Mouse (Mus musculus) forebrain, postnatal 0 days (tissue): ENCODE measurements around the gene Pip4k2c. TPM values are rescaled to one million over a fixed set of nuclear protein-coding genes. Genes with fewer than 3 reads are reported as not detected.
A peak's percentile ranks its signal among the peaks of the same experiment; 100 is the strongest.

ENCODE experiments used
- ATAC-seq: fragments of 200-750 bp; cut with Nextera tagmentation; 2 replicates; pipeline ENCODE4 v1.8.0; 2017; ENCODE audit warnings: mild to moderate bottlenecking, moderate library complexity
- DNase-seq: peaks from one replicate; pipeline ENCODE4 v3.0.0-alpha.2; 2015
- H3K27ac ChIP-seq: fragments of 300-500 bp; sonication (generic); 2 replicates; pipeline ENCODE4 v1.5.1; 2014; ENCODE audit warnings: low read depth, mild to moderate bottlenecking, antibody characterized with exemption, low read length, moderate library complexity, mixed read lengths
- H3K27me3 ChIP-seq: fragments of 300-500 bp; sonication (generic); 2 replicates; pipeline ENCODE4 v1.6.1; 2014; ENCODE audit warnings: mild to moderate bottlenecking, low read length, mixed read lengths; ENCODE audit not compliant: insufficient read depth
- H3K36me3 ChIP-seq: fragments of 300-500 bp; sonication (generic); 2 replicates; pipeline ENCODE4 v1.6.1; 2014; ENCODE audit warnings: mild to moderate bottlenecking, moderate library complexity; ENCODE audit not compliant: insufficient read depth
- H3K4me1 ChIP-seq: fragments of 300-500 bp; sonication (generic); 2 replicates; pipeline ENCODE4 v1.6.1; 2014; ENCODE audit warnings: antibody characterized with exemption; ENCODE audit not compliant: insufficient read depth
- H3K4me2 ChIP-seq: fragments of 300-500 bp; sonication (generic); 2 replicates; pipeline ENCODE4 v1.6.1; 2014; ENCODE audit warnings: low read depth, mild to moderate bottlenecking, moderate library complexity
- H3K4me3 ChIP-seq: fragments of 300-500 bp; sonication (generic); 2 replicates; pipeline ENCODE4 v1.5.1; 2014; ENCODE audit warnings: low read depth, low read length, mixed read lengths
- H3K9ac ChIP-seq: fragments of 300-500 bp; sonication (generic); 2 replicates; pipeline ENCODE4 v1.6.1; 2014; ENCODE audit warnings: mild to moderate bottlenecking
- H3K9me3 ChIP-seq: fragments of 300-500 bp; sonication (generic); 2 replicates; pipeline ENCODE4 v1.6.1; 2016; ENCODE audit warnings: low read length
- CTCF ChIP-seq: sonication (generic); IDR thresholded peaks from 2 replicates; pipeline ENCODE4 v1.5.1; 2016; ENCODE audit warnings: antibody characterized with exemption, control low read depth, low read depth
- WGBS: fragments of 180-500 bp; shearing (Covaris S2); extraction: QIAGEN DNeasy Blood & Tissue Kit; methylation state at CpG from one replicate; pipeline ENCODE4 v1.1.7; 2014; 5-methylcytosine and 5-hydroxymethylcytosine counted together
- polyA plus RNA-seq: library from polyadenylated mRNA; unstranded; fragments of >200 nt; fragmentation: Nextera tagmentation; extraction: Ambion mirVana; gene quantifications from 2 replicates; pipeline ENCODE4 v1.2.1, GENCODE M21; 2015
- total RNA-seq: library from RNA; depleted of rRNA; stranded (reverse); fragments of >200 nt; gene quantifications from 2 replicates; pipeline ENCODE4 v1.2.3, GENCODE M21; 2014

Gene Pip4k2c
- total and polyA plus RNA-seq, 2 experiments from 2014 or later: 20.1 to 23.3 TPM

GRCm38 (mm10) chr10:127209928-127210570, 1.3 kb downstream of the Pip4k2c start:
- Histone ChIP-seq H3K4me3 (peak overlapping the region; percentile 77; the same call in 1 of the 2 replicates), H3K36me3 (peaks cover 22% of the 10 kb centered on the region), H3K4me1 (peaks cover 12% of the 10 kb centered on the region), H3K9ac (no peak overlapping the region; the same call in 1 of the 2 replicates), H3K27me3 (no peaks in the 10 kb centered on the region), H3K4me2 (peak overlapping the region; percentile 93), H3K27ac (no peak overlapping the region), H3K9me3 (no peaks in the 10 kb centered on the region)
- TF ChIP-seq CTCF: no peak
- 83% methylated on average over 13 of the region's 13 CpGs for WGBS
- DNase-seq (no peak), ATAC-seq (no peak)

GRCm38 (mm10) chr10:127208921-127209320, 2.5 kb downstream of the Pip4k2c start:
- no peak for TF ChIP-seq CTCF
- H3K27me3 ChIP-seq: no peaks in the 10 kb centered on the region
- H3K9ac ChIP-seq: no peak overlapping the region
- H3K4me1 ChIP-seq: peaks cover 12% of the 10 kb centered on the region
- peaks cover 30% of the 10 kb centered on the region for H3K36me3 ChIP-seq
- no peaks in the 10 kb centered on the region for H3K9me3 ChIP-seq
- ATAC-seq (no peak), DNase-seq (no peak)
- H3K27ac ChIP-seq: no peak overlapping the region
- H3K4me3 ChIP-seq: no peak overlapping the region
- H3K4me2 ChIP-seq: no peak overlapping the region
- WGBS: 76% methylated on average over 4 of the region's 4 CpGs

GRCm38 (mm10) chr10:127205373-127205772, 6.0 kb downstream of the Pip4k2c start:
- DNase-seq: no peak
- Histone ChIP-seq H3K9ac (no peak overlapping the region), H3K4me1 (peaks cover 6% of the 10 kb centered on the region), H3K27ac (no peak overlapping the region), H3K9me3 (no peaks in the 10 kb centered on the region), H3K36me3 (peaks cover 47% of the 10 kb centered on the region), H3K4me2 (no peak overlapping the region), H3K4me3 (no peak overlapping the region), H3K27me3 (no peaks in the 10 kb centered on the region)
- WGBS: 94% methylated on average over 10 of the region's 10 CpGs
- ATAC-seq: no peak
- no peak for TF ChIP-seq CTCF

GRCm38 (mm10) chr10:127204589-127204988, 6.8 kb downstream of the Pip4k2c start:
- no peak for DNase-seq
- WGBS: 92% methylated on average over 5 of the region's 5 CpGs
- Histone ChIP-seq H3K9me3 (no peaks in the 10 kb centered on the region), H3K27ac (no peak overlapping the region), H3K36me3 (peaks cover 54% of the 10 kb centered on the region), H3K4me1 (no peaks in the 10 kb centered on the region), H3K4me3 (no peak overlapping the region), H3K9ac (no peak overlapping the region), H3K27me3 (no peaks in the 10 kb centered on the region), H3K4me2 (no peak overlapping the region)
- no peak for TF ChIP-seq CTCF
- ATAC-seq: no peak

- no peak overlapping the region for H3K4me2 ChIP-seq
- no peak overlapping the region for H3K27ac ChIP-seq
- no peak for TF ChIP-seq CTCF
- ATAC-seq (no peak), DNase-seq (no peak)
- no peaks in the 10 kb centered on the region for H3K4me1 ChIP-seq
- H3K36me3 ChIP-seq: peaks cover 69% of the 10 kb centered on the region
- H3K9me3 ChIP-seq: no peaks in the 10 kb centered on the region
- H3K4me3 ChIP-seq: no peak overlapping the region
- no peak overlapping the region for H3K9ac ChIP-seq
- 93% methylated on average over 3 of the region's 3 CpGs for WGBS
- H3K27me3 ChIP-seq: no peaks in the 10 kb centered on the region
These were observed 8.3 kb downstream of the Pip4k2c start for GRCm38 (mm10) chr10:127203106-127203505.

- Histone ChIP-seq H3K27ac (no peak overlapping the region), H3K4me1 (no peaks in the 10 kb centered on the region), H3K9ac (no peak overlapping the region), H3K9me3 (no peaks in the 10 kb centered on the region), H3K4me2 (no peak overlapping the region), H3K36me3 (peaks cover 55% of the 10 kb centered on the region), H3K4me3 (no peak overlapping the region), H3K27me3 (no peaks in the 10 kb centered on the region)
- 87% methylated on average over 8 of the region's 8 CpGs for WGBS
- no peak for DNase-seq
- peak; percentile 29; the same call in 1 of the 2 replicates for TF ChIP-seq CTCF
- no peak for ATAC-seq
These were observed 11.1 kb downstream of the Pip4k2c start for GRCm38 (mm10) chr10:127200279-127200678.

GRCm38 (mm10) chr10:127199474-127199873, 11.9 kb downstream of the Pip4k2c start:
- H3K4me3 ChIP-seq: no peak overlapping the region
- H3K36me3 ChIP-seq: peaks cover 47% of the 10 kb centered on the region
- no peaks in the 10 kb centered on the region; the same call in 1 of the 2 replicates for H3K4me1 ChIP-seq
- no peak for DNase-seq
- ATAC-seq: no peak
- H3K4me2 ChIP-seq: no peak overlapping the region
- no peaks in the 10 kb centered on the region for H3K9me3 ChIP-seq
- H3K9ac ChIP-seq: no peak overlapping the region
- H3K27ac ChIP-seq: no peak overlapping the region
- WGBS: 84% methylated on average over 11 of the region's 11 CpGs
- TF ChIP-seq CTCF: no peak
- H3K27me3 ChIP-seq: no peaks in the 10 kb centered on the region
